Mouse (Mus musculus) MEL (cell line): ENCODE results near the gene D8Ertd738e.

Source experiments
- CTCF ChIP-seq, 3 experiments: IDR thresholded peaks in 2 of 3; conservative IDR thresholded peaks in 1 of 3; 2 replicates each; pipeline ENCODE4 v1.5.1; 2011 to 2012; ENCODE audit warnings: low read length in 3 of 3, low read depth in 2 of 3, mild to moderate bottlenecking in 2 of 3, improper control_type of control experiment in 1 of 3, inconsistent platforms in 1 of 3, mixed read lengths in 1 of 3, moderate library complexity in 1 of 3; ENCODE audit not compliant: control insufficient read depth in 1 of 3, insufficient read depth in 1 of 3, poor library complexity in 1 of 3, severe bottlenecking in 1 of 3
- EP300 ChIP-seq, 2 experiments: IDR thresholded peaks; 2 replicates each; pipeline ENCODE4 v1.6.1; 2011; ENCODE audit warnings: improper control_type of control experiment in 2 of 2, low read length in 2 of 2, low read depth in 1 of 2, mild to moderate bottlenecking in 1 of 2
- POLR2A ChIP-seq, 2 experiments: IDR thresholded peaks; 2 replicates each; pipeline ENCODE4 v1.6.1; 2011 to 2012; ENCODE audit warnings: low read length in 2 of 2, mild to moderate bottlenecking in 2 of 2, control low read depth in 1 of 2, improper control_type of control experiment in 1 of 2, low read depth in 1 of 2, moderate library complexity in 1 of 2; ENCODE audit not compliant: control insufficient read depth in 1 of 2, insufficient read depth in 1 of 2, poor library complexity in 1 of 2
- SMC3 ChIP-seq: IDR thresholded peaks from 2 replicates; pipeline ENCODE4 v1.6.1; 2011; ENCODE audit warnings: low read depth, low read length, improper control_type of control experiment

GRCm38 (mm10) chr8:84223322-84224029 is 26.0 kb downstream of the D8Ertd738e start:
- TF ChIP-seq SMC3, result no peak
- no peak for TF ChIP-seq EP300 (IDR thresholded peaks at IDR 0.05; ENCODE audit: low read depth in 1 of 2, low read length in 2 of 2)
- no peak for TF ChIP-seq CTCF (IDR thresholded peaks at IDR 0.05 in 2 of 3, conservative IDR thresholded peaks at IDR 0.05 in 1 of 3; ENCODE audit: control insufficient read depth in 1 of 3, insufficient read depth in 1 of 3, low read depth in 2 of 3, low read length in 3 of 3, poor library complexity in 1 of 3, severe bottlenecking in 1 of 3)
- TF ChIP-seq POLR2A (IDR thresholded peaks at IDR 0.05; ENCODE audit: control insufficient read depth in 1 of 2, insufficient read depth in 1 of 2, low read depth in 1 of 2, low read length in 2 of 2, poor library complexity in 1 of 2), result no peak
